Mouse (Mus musculus) G1E (cell line): Measurements from ENCODE around the gene Smim12.

Experiments used
- CTCF ChIP-seq: IDR thresholded peaks from 2 replicates; pipeline ENCODE4 v1.5.1; 2012; ENCODE audit warnings: low read depth, low read length, inconsistent platforms, mixed read lengths
- GATA1 ChIP-seq: IDR thresholded peaks from 2 replicates; pipeline ENCODE4 v1.6.1; 2012; ENCODE audit warnings: borderline replicate concordance, low read length, inconsistent platforms, mixed read lengths
- TAL1 ChIP-seq: conservative IDR thresholded peaks from 2 replicates; pipeline ENCODE4 v1.6.1; 2012; ENCODE audit warnings: low read depth, low read length, inconsistent platforms, mixed read lengths

DNA sequence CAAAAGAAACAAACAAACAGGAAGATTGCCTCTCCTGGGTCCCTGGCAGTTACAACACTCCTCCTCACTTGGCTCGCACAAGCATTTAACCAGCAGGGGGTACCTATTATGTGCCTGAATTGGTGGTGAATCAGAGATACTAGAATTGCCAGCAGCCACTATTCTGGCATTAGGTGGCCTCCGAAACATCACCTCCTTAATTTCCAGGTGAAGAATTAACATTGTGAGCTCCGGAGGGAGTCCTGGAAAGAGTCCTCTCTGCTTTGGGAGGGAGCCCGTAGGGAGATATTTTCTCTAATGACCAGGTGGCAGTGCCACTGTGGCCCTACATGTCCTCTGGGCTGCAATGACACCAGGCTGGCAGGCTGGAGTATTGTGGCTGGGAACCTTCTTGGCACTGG lies 27.3 kb upstream of the Smim12 start:
- TF ChIP-seq CTCF (no peak), TAL1 (no peak), GATA1 (no peak)
